Mouse (Mus musculus) hindbrain, postnatal 0 days (tissue): ENCODE measurements around the gene Mmgt2. TPM values are rescaled to one million over a fixed set of nuclear protein-coding genes. Genes with fewer than 3 reads are reported as not detected.
A peak's percentile ranks its signal among the peaks of the same experiment; 100 is the strongest.

Experiments used
- ATAC-seq: fragments of 200-750 bp; cut with Nextera tagmentation; 2 replicates; pipeline ENCODE4 v1.8.0; 2017; ENCODE audit warnings: mild to moderate bottlenecking, moderate TSS enrichment, moderate library complexity
- DNase-seq: peaks from one replicate; pipeline ENCODE4 v3.0.0-alpha.2; 2015; ENCODE audit warnings: low spot score
- H3K27ac ChIP-seq: fragments of 300-500 bp; sonication (generic); 2 replicates; pipeline ENCODE4 v1.5.1; 2014; ENCODE audit warnings: mild to moderate bottlenecking
- H3K27me3 ChIP-seq: fragments of 300-500 bp; sonication (generic); 2 replicates; pipeline ENCODE4 v1.6.1; 2014; ENCODE audit warnings: low read length, mixed read lengths; ENCODE audit not compliant: insufficient read depth
- H3K36me3 ChIP-seq: fragments of 300-500 bp; sonication (generic); 2 replicates; pipeline ENCODE4 v1.6.1; 2014; ENCODE audit warnings: low read length, mixed read lengths; ENCODE audit not compliant: insufficient read depth
- H3K4me1 ChIP-seq: fragments of 300-500 bp; sonication (generic); 2 replicates; pipeline ENCODE4 v1.6.1; 2014; ENCODE audit warnings: antibody characterized with exemption, low read length, mixed read lengths; ENCODE audit not compliant: insufficient read depth
- H3K4me2 ChIP-seq: fragments of 300-500 bp; sonication (generic); 2 replicates; pipeline ENCODE4 v1.6.1; 2014; ENCODE audit warnings: low read depth, mild to moderate bottlenecking, low read length, moderate library complexity, mixed read lengths
- H3K4me3 ChIP-seq: fragments of 300-500 bp; sonication (generic); 2 replicates; pipeline ENCODE4 v1.5.1; 2014; ENCODE audit warnings: low read length
- H3K9ac ChIP-seq: fragments of 300-500 bp; sonication (generic); replicated peaks from 2 replicates; pipeline ENCODE4 v1.6.1; 2014; ENCODE audit warnings: mild to moderate bottlenecking, low read length, moderate library complexity, mixed read lengths
- H3K9me3 ChIP-seq: fragments of 300-500 bp; sonication (generic); 2 replicates; pipeline ENCODE4 v1.6.1; 2016; ENCODE audit warnings: low read length, mixed read lengths
- CTCF ChIP-seq: IDR thresholded peaks from 2 replicates; pipeline ENCODE4 v1.5.1; 2016; ENCODE audit warnings: antibody characterized with exemption, control low read depth, low read depth
- WGBS: fragments of 180-500 bp; shearing (Covaris S2); extraction: QIAGEN DNeasy Blood & Tissue Kit; methylation state at CpG from one replicate; pipeline ENCODE4 v1.1.7; 2014; 5-methylcytosine and 5-hydroxymethylcytosine counted together
- polyA plus RNA-seq: library from polyadenylated mRNA; unstranded; fragments of >200 nt; fragmentation: Nextera tagmentation; extraction: Ambion mirVana; gene quantifications from 2 replicates; pipeline ENCODE4 v1.2.1, GENCODE M21; 2015
- total RNA-seq: library from RNA; depleted of rRNA; stranded (reverse); fragments of >200 nt; gene quantifications from 2 replicates; pipeline ENCODE4 v1.2.3, GENCODE M21; 2014

Mmgt2 gene
- total and polyA plus RNA-seq, 2 experiments from 2014 or later, result 22.6 to 43.9 TPM

DNA sequence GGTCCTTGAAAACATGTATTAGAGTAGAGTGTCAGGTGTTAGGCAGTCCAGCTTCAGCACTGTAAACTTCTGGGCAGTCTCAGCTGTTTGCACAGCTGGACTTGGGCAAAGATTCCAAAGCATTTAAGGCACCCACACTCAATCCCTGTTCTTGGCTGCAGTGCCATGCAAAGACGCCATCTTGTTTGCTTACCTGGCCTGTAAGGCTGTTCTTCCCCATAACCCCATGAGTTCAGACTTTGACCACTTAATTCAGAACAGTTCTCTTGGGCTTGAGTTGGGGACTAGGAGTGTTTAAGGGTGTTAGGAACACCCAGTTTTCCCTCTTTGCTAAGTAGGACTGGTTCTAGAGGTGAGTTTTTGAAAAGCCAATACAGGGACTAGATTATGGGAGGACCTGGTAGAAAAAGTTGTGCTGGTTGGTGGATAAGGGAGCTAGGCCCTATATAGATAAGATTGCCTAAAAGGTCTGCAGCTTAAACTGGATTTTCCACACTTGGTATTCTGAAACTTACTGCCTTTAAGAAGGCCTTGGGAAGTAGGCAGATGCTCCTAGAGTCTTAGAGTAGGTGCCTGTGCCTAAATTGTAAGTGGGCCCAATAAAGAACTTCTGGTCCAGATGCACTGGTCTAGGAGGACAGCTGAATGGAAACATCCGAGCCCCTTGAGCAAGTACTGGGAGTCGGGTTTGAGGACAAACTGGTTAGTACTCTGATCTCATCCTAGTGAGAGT lies 43.4 kb upstream of the Mmgt2 start:
- Histone ChIP-seq H3K9me3 (no peaks in the 10 kb centered on the region), H3K4me1 (peaks cover 24% of the 10 kb centered on the region), H3K27ac (peak overlapping the region; percentile 15; the same call in 1 of the 2 replicates), H3K27me3 (no peaks in the 10 kb centered on the region), H3K4me3 (peak overlapping the region; percentile 85), H3K4me2 (peak overlapping the region; percentile 96), H3K36me3 (peaks cover 33% of the 10 kb centered on the region), H3K9ac (peak overlapping the region; percentile 93; the same call in 1 of the 2 replicates)
- WGBS, result 16% methylated on average over 3 of the region's 3 CpGs
- no peak for TF ChIP-seq CTCF
- DNase-seq, result no peak
- ATAC-seq, result no peak

DNA sequence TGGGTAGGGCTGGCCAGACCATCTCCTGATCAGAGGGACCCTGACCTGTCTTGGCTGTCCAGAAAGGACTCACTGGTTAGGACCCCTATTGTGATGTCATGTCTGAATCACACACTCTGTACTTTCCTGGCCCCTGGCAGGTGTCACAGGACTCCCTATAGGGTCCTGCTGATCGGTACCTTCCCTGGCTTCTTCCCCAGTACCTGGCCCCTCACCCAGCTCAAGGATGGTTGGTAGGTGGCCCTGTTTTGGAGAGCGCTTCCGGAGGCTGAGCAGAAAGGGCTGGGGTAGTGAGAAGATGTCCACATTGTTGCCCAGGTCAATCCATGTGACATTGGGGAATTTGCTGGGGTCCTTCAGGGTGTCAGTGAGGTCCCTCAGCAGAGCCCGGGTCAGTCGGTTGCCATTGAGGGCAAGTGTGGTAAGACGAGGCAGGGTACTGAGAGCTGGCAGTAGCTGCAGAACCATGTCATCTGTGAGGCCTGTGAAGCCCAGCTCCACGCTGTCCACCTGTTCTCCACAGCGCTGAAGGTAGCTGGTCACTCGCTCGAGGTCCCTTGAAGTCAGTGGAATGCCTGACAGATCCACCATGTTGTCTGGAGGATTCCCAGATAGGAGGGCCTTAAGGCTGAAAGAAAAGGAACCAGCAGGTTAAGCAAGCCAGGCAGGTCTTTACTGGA lies 42.7 kb upstream of the Mmgt2 start:
- Histone ChIP-seq H3K4me3 (no peak overlapping the region), H3K27ac (peak overlapping the region; percentile 15; the same call in 1 of the 2 replicates)
- 44% methylated on average over 10 of the region's 10 CpGs for WGBS

DNA sequence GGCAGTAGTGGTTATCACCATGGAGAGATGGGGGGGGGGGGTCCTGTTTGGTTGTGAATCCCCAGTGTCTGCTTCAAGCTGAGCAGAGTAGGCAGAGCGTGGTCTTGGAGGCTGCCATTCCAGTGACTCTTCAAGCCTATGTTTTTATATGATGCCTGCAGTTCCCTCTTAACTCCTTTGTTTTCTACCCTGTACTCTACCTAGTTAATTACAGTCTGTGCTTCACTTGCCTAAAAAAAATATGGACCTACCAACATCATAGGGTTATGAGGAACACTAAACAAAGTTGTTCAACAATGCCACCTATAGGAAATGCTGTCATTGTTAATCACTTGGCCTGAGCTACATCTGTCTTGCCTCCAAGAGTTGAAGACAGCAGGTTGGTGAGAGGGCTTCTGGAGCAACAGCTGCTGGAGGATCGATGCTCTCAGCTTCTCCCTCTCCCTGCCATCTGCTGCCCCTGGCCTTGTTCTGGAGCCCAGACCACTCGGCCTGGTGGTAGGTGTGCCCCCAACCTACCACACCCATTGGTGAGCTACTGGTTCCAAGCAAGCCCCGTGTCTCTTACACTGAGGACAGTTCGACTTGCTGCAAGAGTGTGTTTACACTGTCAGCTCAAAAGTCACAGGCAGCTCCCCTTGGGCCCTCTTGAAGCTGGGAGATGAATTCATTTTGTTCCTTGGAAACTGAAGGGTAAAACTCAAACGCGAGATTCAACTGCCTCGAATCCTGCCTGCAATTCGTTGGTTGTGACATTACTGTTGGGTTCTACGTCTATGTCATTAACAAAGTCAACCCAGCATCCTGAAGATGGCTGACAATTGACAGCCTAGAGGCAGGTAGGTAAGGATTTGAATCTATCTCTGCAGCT lies 41.9 kb upstream of the Mmgt2 start:
- Histone ChIP-seq H3K36me3 (peaks cover 33% of the 10 kb centered on the region), H3K4me1 (peaks cover 24% of the 10 kb centered on the region), H3K4me2 (no peak overlapping the region), H3K27me3 (no peaks in the 10 kb centered on the region), H3K9me3 (no peaks in the 10 kb centered on the region), H3K9ac (0 out of 2 replicates have a peak overlapping the region, but pooled peaks have one; percentile 93), H3K27ac (0 out of 2 replicates have a peak overlapping the region, but pooled peaks have one; percentile 15), H3K4me3 (no peak overlapping the region)
- 54% methylated on average over 10 of the region's 10 CpGs for WGBS
- peak; percentile 20; the same call in 1 of the 2 replicates for TF ChIP-seq CTCF
- peak; percentile 33 for DNase-seq
- ATAC-seq, result no peak

More for the DNA sequence above, 42.7 kb upstream of the Mmgt2 start:
- DNase-seq (no peak), ATAC-seq (no peak)
- Histone ChIP-seq H3K9ac (peak overlapping the region; percentile 93; the same call in 1 of the 2 replicates), H3K4me2 (peak overlapping the region; percentile 96), H3K4me1 (peaks cover 24% of the 10 kb centered on the region), H3K27me3 (no peaks in the 10 kb centered on the region), H3K9me3 (no peaks in the 10 kb centered on the region), H3K36me3 (peaks cover 33% of the 10 kb centered on the region)
- TF ChIP-seq CTCF, result no peak

DNA sequence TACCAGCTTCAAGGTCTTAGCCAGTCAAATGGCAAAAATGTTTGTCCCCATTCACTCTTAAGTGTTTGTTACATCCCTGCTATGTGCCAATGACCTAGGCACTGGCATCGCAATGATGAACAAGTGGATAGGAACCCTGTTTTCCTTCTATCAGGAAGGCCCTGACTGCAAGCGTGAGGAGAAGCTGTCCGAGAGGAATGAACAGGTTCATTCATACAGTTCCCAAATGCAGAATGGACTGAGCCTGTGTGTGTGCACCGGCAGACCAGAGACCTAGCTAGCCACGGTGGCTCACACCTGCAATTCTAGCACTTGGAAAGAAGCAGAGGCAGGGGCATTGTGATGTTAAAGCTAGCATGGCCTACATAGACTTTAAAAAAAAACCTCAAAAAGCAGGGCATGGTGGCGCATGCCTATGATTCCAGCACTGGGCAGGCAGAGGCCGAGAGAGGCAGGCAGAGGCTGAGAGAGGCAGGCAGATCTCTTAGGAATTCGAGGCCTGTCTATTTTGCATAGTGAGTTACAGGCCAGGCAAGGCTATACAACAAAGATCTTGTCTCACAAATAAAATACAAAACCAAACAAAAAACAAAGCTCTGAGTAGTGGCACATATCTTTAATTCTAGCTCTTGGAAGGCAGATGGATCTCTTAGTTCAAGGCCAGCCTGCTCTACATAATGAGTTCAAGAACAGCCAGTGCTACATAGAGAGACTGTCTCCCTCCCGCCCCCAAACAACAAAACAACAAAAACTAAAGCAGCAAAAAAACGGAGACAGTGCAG lies 41.1 kb upstream of the Mmgt2 start:
- ATAC-seq, result no peak
- Histone ChIP-seq H3K9me3 (no peaks in the 10 kb centered on the region), H3K4me2 (no peak overlapping the region), H3K27me3 (no peaks in the 10 kb centered on the region), H3K9ac (no peak overlapping the region), H3K36me3 (peaks cover 33% of the 10 kb centered on the region), H3K4me3 (no peak overlapping the region), H3K4me1 (peaks cover 24% of the 10 kb centered on the region), H3K27ac (no peak overlapping the region)
- TF ChIP-seq CTCF, result no peak
- no peak for DNase-seq
- WGBS, result 52% methylated on average over 10 of the region's 10 CpGs

DNA sequence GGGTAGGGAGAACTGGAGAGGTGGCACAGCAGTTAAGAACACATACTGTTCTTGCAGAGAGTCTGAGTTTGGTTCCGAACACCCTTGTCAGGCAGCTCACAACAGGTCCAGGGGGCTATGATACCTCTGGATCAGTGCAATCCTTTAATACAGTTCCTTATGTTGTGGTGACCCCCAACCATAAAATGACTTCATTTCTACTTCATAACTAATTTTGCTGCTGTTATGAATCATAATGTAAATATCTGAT lies 40.6 kb upstream of the Mmgt2 start:
- Histone ChIP-seq H3K36me3 (peaks cover 33% of the 10 kb centered on the region), H3K9me3 (no peaks in the 10 kb centered on the region), H3K4me1 (peaks cover 24% of the 10 kb centered on the region), H3K9ac (no peak overlapping the region), H3K27me3 (no peaks in the 10 kb centered on the region), H3K4me2 (no peak overlapping the region), H3K4me3 (no peak overlapping the region), H3K27ac (no peak overlapping the region)
- TF ChIP-seq CTCF, result no peak
- no peak for ATAC-seq
- DNase-seq, result no peak
- WGBS, result 96% methylated on average over 1 of the region's 1 CpGs
